Mouse (Mus musculus) right cerebral cortex, postnatal 14 days (tissue): ENCODE results near the gene Setx.

Source experiments
- DNase-seq: peaks from one replicate; pipeline ENCODE4 v3.0.0; 2022

The Setx gene

DNA sequence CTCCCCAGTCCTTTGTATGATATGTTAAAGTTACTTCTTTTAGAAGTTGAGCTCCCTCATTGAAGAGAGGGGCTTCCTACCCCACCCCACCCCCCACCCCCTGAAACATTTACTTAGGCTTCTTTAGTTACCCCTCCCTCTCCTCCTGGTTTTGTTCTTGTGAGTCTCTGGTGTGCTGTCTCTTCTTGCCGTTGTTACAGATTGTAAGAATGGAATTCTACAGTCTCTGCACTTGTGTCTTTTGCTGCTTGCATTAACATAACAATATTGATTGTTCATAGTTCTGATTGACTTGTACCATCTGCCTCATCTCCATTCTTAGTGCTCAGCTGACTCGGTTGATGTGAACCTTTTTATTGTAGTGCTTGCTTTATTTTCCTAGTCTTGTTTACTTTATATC lies 28.0 kb downstream of the Setx start:
- DNase-seq, result no peak

DNA sequence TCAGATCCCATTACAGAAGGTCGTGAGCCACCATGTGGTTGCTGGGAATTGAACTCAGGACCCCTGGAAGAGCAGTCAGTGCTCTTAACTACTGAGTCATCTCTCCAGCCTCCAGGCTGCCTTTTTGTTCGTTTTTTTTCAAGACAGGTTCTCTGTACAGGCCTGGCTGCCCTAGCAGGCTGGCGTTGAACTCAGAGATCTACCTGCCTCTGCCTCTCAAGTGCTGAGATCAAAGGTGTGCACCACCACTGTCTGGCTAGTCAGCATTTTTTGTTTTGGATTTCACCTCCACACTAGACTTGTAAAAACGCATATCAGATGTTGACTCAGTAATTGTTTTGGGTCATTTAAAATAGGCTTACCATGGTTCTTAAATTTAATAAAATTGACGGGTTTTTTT lies 44.1 kb downstream of the Setx start:
- DNase-seq, result no peak

DNA sequence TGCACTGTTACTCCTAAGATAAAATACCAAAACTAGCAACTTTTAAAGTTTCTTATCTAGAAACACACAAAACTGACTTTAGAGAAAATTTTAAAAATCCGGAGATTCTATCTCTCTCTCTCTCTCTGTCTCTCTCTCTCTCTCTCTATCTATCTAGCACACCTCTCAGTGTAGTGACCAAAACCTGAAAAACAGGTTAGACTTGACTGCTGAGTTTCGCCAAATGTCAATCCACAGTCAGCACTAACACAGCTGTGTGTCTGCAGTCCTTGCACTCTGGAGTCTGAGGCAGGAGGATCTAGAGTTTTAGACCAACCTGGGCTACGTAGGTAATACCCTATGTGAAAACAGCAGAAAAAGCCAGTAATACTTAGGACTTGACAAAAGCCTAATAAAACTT lies 50.9 kb downstream of the Setx start:
- DNase-seq, result no peak

DNA sequence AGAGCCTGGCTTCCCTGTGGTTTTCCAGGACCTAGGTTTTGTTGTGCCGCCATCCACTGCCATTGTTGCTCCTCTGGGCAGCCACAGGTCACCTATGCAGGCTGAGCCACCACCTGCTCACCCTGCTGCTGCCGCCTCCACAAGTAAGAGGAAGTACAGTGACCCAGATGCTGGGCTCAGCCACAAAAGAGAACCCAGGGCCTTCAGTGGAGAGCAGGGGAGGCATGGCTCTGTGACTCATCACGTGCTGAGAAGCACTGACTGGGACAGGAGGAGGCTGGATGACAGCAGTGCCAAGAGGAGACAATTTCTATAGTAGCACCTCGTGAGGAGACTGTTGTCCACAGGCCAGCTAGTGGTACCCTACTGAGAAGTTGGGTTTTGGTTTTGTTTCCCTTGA lies 55.8 kb downstream of the Setx start:
- DNase-seq, result no peak

DNA sequence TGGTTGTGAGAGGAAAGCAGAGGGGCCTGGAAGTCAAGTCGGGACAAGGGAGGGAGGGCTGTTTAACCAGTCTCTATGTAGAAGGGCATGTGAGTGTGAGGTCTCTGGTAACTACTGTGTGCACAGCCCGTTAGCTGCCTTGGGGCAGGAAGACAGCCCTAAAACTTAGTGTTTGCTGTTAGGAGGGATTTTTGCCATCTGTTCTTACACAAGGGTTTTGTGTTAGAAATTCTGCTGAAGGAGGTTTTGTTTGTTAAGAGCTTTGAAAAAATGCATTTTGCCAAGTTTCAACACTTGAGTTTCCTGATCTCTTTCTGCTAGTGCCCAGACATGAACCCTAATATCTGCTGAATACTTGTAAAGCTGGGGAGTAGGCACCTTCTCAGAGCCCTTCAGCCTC lies 57.1 kb downstream of the Setx start:
- no peak for DNase-seq

DNA sequence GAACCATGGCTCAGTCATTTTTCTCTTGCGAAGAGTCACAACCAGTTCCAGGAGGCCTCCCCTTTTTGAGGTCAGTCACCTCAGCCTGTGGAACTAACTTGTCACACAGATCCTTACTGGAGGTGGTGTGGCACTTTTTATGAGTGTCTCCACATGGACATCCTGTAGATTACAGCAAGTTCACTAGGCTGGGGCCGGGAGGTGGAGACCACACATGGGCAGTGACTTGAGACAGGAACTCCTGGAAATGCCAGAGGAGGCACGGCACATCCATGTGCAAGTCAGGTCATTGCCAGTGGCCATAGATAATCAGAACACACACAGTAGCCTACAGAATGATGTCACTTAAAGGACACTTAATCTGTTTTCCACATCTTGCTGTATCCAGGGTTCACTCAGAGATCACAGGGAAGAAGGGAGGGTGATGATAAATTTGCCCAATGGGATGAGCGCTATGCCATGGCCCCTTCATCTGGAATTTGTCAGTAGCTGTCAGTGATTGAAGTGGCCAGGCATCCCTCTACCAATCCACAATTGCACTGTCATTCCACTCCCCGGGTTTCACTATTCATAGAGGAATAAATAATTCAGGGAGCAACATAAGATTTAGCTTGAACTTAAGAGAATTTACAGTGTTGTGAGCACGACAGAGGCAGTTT lies 59.4 kb downstream of the Setx start:
- no peak for DNase-seq

DNA sequence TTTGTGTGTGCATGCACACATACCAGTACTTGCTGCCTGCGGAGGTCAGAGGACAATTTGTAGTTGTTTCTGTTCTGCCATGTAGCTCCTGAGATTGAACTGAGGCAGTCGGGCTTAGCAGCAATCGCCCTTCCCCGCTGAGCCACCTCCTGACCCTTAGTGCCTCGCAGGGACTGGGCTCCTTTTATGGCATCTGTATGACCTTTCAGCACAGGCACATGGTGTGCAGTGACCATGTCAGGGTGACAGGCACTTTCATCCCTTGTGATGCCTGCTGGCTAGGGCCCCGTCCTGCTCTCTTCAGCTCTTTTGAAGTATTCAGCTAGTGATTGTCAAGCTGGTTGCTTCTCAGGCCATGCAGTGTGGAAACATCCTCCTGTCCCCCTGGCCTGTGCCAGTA lies 62.2 kb downstream of the Setx start:
- no peak for DNase-seq

DNA sequence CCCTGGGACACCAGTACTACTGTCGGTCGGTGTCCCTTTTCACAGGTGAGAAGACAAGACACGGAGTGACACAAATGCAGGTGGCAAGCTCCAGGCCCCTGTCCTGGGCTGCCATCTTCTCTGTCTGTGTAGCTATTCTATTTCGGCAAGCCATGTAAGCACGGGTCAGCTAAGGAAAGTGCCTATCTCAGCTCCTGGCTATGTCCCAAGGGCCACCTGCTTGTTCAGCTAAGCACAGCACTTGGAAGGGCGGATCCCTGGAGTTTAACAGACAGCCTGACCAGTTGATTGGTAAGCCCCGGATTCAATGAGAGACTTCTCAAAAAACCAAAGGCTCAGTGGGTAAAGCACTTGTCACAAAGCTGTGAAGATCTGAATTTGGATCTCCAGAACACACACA lies 66.4 kb downstream of the Setx start:
- no peak for DNase-seq

DNA sequence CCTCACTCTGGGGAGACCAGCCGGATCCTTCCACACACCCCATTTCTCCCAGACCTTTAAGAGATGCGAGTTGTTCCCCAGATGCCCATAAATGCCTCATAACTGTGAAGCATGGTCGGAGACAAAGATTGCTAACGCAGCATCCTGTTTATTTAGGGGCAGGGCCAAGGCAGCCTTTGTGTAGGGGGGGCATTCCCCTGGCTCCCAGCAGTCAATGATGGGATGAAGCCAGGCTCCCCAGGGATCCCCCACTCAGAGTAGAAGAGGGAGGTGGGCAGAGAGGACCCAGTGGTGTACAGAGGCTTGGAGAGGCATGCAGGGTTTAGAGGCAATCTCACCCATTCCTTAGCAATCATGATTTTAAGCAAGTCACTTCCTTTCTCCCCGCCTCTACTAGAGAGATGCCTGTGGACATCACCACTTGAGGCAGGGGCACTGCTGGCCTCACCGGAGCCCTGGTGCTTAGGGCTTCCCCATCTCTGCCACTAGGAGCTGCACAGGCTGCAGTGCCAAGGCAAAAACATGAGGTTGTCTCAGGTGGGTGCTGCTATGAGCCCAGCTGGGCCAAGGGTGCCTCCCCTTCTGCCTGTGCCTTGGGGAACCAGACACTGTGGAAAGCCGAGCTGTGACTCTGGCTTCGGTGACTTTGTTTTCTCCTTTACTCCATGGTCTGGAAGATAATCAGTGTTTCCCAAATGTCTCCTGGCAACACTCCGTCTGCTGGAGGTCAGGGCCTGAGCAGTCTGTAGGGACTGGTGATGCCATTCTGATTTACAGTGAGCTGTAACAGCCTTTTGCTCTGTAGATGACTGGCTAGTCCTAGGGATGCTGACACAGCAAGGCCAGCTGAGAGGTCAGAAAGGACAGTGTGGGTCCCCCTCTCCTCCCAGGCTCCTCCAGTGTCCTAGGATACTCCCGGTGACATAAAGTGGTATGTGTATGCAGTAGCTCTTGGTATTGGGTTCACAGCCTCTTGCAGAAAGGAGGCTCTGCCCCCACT lies 67.5 kb downstream of the Setx start:
- no peak for DNase-seq

DNA sequence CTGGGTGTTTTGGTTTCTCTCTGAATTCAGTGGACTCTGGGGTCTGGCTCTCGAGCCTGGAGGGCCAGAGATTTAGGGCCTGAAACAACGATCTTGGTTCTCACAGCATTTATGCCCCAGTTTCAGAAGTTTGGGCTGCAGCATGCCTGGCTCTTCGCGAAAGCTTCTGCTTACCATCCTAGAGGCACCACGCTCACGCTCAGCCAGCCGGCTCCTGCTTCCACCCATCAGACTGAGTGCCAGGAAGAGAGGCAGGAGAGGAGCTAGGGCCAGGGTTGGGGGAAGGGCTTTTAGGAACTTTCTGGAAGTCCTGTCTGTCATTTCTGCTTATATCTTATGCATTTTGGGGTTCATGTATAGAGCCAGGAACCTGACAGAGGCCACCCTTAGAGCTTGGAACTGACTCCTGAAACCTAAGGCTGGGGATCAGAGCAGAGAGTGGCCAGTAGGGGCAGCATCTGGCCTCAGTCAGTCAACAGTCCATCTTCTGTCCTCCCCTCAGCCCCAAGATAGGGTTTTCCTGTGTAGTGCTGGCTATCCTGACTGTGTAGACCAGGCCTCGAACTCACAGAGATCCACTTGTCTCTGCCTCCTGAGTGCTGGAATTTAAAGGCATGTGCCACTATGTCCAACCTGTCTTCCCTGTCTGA lies 68.8 kb downstream of the Setx start:
- no peak for DNase-seq

DNA sequence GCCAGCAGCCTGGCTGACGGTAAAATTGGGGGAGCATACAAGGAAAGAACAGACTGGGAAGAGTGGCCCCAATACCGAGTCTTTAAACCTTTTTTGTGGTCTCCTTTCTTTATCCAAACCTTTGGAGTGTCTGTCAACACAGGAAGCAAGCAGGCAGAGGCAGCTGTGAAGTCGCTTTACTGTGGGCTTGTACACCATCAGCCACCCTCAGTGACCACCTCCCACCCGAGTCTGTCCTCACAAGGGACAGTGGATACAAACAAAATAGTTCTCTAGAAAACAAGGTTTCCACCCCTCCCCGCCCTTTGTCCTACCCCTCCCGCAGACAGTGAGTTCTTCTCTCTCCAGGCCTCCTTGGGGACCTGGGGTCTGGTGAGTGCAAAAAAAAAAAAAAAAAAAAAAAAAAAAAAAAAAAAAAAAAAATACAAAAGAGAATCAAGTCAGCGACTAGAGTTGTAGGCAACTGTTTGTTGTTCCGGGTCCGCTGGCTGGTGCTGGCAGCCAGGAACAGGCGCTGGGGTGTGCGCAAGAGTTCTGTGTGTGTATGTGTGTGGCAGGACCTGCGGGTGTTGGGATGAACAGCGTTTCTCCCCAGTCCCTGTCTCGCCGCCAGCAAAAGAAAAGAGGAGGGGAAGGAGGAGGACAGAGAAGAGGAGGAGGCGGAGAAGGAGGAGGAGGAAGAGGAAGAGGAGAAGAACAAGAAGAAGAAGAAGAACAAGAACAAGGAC lies 70.0 kb downstream of the Setx start:
- DNase-seq, result no peak

DNA sequence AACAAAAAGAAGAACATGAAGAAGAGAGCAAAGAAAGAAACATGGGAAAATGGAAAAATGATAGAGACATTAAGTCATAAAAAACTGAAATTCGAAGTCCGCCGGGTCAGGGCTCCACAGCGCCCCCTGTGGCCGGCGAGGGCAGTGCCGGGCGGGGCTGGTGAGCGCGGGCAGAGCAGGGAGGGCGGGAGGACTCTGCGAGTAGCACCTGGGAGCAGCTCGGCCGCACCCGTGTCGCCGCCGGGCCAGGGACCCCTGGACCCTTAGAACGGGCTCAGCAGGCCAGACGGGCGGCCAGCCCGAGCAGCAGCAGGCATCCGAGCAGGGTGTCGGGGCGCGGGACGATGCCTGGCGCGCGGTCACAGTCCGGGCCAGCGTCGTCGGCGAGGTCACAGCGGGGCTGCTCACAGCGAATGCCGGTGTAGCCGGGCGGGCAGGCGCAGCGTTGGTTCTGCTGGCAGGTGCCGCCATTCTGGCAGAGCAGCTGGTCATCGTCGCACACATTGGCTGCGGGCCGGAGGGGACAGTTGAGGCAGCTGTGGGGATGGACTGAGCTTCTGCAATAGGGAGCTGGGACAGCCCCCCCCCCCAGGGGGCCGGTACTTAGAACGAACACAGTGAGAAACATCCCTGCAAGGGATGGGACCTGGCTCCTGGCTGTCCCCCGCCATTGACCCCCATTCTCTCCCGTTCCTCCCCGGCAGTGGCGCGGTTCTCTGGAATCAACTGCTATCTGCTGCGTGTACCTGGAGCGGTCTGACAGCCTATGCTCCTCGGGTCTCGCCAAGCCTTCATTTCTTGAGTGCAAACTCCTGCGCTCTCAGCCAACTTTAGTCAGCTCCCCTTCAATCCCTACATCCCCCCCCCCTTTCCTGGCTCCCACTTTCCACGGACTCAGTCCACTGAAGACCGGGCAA lies 70.8 kb downstream of the Setx start:
- DNase-seq, result peak; percentile 76

DNA sequence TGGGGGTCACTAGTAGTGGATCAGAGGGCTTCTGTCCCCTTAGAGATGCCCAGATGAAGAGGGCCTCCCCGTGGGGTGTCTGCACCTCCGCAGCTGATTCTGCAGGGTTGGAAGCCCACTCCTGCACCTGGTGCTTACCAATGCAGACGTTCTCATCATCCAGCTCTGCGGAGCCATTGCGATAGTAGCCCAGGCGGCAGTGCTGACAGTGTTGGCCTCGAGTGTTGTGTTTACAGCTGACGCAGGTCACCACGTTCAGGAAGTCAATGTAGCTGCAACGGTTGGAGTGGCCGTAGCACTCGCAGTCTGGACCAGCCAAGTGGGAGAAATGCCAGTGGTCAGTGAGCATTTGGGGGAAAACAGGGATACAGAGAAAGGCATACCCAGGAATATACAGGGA lies 72.9 kb downstream of the Setx start:
- DNase-seq, result no peak

DNA sequence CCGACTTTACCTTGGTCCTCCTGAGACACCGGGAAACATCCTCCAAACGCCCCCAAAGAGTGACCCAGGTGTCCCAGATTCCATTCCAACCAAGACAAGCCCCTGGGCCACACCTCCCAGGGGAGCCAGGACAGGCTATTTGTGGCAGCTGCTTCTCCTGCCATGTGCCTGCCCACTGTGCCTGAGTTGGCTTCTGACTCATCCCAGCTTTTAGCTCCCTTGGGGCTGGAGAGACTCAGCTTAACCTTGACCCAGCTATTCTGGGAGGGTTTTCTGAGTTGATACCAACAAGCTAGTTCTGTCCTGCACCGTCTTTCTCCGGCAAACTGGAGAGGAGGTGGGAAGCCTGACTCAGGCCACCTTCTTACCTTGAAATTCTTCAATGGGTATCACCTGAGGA lies 74.5 kb downstream of the Setx start:
- DNase-seq, result no peak

DNA sequence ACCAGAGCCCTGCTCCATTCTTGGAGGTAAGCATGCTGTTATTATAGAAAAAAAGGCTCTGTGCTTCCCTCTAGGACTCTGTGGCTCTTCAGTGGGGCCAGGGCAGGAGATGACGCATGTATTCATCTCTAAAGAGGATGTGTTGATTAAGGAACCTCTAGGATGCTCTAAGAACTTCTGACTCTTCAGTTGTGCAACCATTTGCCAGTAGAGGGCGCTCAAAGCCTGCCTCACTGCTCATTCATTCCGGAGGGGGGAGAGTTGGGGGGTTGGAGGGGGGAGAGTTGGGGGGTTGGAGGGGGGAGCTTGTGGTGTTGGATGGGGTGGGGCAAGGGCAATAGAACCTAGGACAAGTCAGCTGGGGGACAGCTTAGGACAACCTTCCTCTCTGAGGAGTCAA lies 75.9 kb downstream of the Setx start:
- peak; percentile 60 for DNase-seq

DNA sequence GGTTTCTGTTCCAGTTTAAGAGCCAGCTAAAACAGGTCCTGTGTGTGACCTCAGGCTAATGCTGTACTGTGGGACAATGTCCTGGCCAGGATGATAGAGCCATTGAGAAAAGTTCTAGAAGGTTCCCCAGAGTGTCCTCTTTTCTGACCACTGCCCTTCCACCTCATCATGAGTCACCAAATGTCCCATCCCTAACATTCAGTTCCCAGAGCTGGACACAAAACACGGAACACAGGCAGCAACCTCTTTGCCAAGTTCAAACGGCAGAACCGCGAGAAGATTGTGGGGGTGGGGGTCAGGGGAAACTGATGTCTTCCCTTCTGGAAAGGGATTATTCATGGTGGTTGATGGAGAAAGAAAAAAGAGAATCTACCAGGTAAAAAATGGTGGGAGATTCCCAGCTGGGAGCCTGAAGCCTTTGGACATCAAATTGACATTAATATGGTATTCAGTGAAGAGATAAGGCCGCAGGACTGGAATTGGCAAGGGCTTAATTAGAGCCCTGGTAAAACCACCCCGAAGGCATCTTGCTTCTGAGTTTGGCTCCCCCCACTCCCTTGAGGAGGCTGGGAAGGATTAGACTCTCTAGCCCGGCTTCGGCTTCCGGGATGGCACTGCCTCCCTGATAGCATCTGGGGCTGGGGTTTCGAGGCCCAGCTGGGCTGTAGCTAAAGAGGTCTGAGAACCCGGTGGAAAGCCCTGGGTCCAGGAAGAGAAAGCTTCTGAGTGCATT lies 77.4 kb downstream of the Setx start:
- no peak for DNase-seq

DNA sequence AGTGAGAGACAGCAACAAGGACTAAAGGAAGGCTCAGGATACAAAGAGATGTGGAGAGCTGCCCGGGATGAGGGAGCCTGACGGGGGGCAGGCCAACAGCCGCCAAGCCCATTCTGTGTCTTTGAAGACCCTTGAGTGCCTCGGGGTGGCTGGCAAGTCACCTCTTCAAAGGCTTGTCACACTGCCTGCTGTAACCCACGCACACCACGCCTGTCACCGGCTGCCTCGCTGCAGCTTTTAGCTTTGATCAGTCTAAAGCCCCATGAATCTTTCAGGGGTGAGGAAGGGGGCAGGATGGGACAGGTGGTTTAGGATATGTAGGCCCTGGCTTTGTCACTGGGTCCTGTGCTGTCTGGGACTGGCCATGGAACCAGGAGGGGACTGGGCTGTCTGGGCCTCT lies 82.2 kb downstream of the Setx start:
- no peak for DNase-seq

DNA sequence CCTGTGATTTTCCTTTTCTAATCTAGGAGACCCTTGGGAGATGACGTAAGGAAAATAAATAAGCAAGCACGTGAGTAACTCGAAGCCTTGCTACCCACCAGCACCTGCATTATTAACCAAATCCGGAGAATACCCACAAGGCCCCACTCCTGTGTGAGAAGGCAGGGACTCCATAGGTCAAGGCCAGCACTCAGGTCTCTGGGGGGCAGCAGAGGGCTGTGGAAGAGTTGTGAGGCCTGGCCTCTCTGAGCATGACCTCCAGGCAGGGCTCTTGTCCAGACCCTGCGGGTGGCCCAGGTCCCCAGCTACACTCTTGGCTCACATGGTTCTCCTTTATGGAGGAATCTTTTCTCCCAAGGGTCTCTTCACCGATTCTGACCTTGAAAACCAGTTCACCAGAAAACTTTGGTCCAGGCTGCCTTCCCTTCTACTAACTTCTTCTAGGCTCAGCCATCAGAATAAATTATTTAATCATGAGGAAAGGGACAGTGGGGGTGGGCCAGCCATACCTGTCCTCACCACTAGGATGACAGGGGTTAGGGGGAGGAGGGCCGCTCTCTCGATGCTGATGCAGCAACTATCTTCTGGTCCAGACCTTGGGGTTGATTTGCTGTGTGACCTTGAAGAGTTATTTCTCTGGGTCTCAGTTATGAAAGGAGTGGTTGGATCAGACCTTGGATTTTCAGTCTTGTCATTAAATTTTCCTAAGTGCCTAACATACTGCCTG lies 92.5 kb downstream of the Setx start:
- peak; percentile 49 for DNase-seq

DNA sequence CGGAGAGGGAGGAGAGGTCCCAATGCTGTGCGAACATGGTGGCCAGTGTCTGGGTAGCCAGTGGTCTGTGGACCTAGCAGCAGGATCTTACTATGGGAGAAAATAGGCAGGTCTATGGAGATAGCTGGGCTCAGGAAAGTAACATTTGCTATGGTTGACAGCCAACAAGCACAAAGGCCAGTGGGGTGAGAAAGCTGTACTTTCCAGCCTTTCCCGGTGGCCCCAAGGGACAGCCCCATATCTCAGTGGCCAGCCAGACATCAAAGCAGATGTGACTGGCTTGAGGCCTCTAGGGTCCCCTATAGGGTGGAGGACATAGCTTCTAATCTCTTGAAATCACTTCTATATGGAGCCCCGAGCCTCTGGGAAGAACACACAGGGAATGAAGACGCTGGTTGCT lies 93.1 kb downstream of the Setx start:
- no peak for DNase-seq

DNA sequence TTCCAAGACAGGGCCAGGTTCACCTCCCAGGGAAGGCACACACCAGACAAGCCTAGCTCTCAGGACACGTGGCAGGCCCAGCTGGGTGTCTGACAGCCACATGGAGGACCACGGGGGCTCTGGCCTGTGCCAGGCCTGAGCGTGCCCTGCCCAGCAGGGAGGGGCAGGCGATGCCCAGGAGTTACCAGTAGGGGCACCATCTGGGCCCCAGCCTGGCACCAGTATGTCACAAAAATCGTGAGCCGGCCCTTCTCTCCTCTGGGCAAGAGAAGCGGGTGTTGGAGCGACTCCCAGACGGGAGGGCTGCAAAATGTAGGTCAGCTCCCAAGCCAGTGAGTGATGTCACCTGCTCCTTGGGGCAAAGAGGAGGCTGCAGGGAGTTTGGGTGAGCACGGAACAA lies 93.9 kb downstream of the Setx start:
- peak; percentile 64 for DNase-seq

DNA sequence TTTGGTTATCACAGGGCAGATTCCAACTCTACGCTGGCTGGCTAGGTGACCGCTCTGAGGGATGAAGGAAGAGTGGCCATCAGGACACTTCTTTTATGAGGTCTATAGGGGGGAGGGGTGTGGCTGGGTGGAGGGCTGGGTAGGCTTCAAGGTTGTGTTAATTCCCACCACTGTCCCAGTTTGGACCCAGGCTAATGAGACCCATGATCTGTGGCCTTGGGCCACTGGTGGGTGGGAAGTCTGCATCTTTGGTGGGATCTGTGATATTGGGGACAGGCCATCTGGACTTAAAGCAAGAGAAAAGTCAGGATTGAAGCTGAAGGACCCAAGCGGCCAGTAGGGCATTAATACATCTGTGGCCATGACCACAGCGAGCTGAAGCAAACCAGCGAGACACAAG lies 94.8 kb downstream of the Setx start:
- no peak for DNase-seq
